Mouse (Mus musculus): ENCODE measurements around the gene Gm10139.
"Not testable (repeated sequence)": the region's sequence is repeated elsewhere in the genome, so short reads cannot be mapped to it uniquely, and the experiment has no call there.

The Gm10139 gene

GRCm38 (mm10) chr13:65512378-65512777 lies at the start of gene Gm10139:
TSS of gene Gm10139 (plus strand) at chr13:65512678.
- DNase-seq: not testable (repeated sequence)

DNA sequence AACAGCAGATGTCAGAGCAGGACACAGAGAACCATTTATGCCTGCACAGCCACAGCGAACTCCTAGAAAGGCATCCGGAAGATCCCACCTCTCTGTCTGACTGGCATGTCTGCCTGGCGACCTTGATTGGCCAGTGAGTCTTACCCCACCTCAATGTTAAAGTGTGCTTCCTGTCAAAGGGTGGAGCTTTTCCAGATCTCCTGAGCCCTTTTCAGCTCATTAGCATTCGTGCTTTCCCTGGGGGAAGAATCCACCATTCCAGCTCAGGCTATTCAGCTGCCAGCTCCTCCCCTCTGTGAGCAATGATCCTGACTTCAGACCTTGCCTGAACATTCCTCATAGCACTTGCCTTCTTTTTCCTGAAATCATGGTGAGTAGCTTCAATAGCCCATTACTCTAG lies 45.2 kb downstream of the Gm10139 start:
- DNase-seq: not testable (repeated sequence)
